Mouse (Mus musculus): ENCODE results near the gene Ccdc60.

DNA sequence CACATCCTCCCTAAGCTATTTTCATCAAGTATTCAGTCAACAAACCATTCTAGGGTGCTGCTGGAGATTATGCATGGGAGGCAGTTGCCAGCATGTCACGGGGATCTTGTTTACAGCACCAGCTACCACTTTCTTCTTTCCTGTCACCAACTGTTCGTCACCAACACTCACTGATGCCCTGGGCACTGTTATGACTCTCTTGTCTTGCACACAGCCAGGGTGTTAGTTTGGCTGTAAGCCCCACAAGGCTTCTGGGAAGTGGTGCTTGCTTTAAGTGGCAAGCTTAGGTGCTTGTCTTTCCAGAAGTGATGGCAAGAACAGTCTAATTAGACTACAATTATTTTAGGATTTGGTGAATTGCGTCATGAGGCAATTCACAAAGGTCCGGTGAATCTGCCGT is 86.1 kb downstream of the Ccdc60 start:
- TF ChIP-seq POLR2A (IDR thresholded peaks at IDR 0.05; ENCODE audit: borderline replicate concordance, insufficient read depth, low read length) = no peak
- no peak for TF ChIP-seq CTCF (IDR thresholded peaks at IDR 0.05; ENCODE audit: borderline replicate concordance, insufficient read depth, low read depth, low read length)

All from cerebellum, adult 2 months (tissue).